Mouse (Mus musculus) embryonic facial prominence, embryonic 12.5 days (tissue): ENCODE measurements around the gene Ldlrap1. TPM values are rescaled to one million over a fixed set of nuclear protein-coding genes. Genes with fewer than 3 reads are reported as not detected.
A peak's percentile ranks its signal among the peaks of the same experiment; 100 is the strongest.

Source experiments
- ATAC-seq: fragments of 200-750 bp; cut with Nextera tagmentation; 2 replicates; pipeline ENCODE4 v1.8.0; 2017; ENCODE audit not compliant: insufficient number of reproducible peaks, insufficient read depth, low FRiP score, low TSS enrichment
- H3K27ac ChIP-seq: fragments of 300-500 bp; sonication (generic); 2 replicates; pipeline ENCODE4 v1.5.1; 2016; ENCODE audit warnings: mild to moderate bottlenecking
- H3K27me3 ChIP-seq: fragments of 300-500 bp; sonication (generic); 2 replicates; pipeline ENCODE4 v1.6.1; 2016; ENCODE audit warnings: mild to moderate bottlenecking, moderate library complexity
- H3K36me3 ChIP-seq: fragments of 300-500 bp; sonication (generic); 2 replicates; pipeline ENCODE4 v1.6.1; 2016; ENCODE audit warnings: mild to moderate bottlenecking
- H3K4me1 ChIP-seq: fragments of 300-500 bp; sonication (generic); 2 replicates; pipeline ENCODE4 v1.6.1; 2016
- H3K4me2 ChIP-seq: fragments of 300-500 bp; sonication (generic); replicated peaks from 2 replicates; pipeline ENCODE4 v1.6.1; 2016; ENCODE audit warnings: mild to moderate bottlenecking, moderate library complexity
- H3K4me3 ChIP-seq: fragments of 300-500 bp; sonication (generic); 2 replicates; pipeline ENCODE4 v1.5.1; 2016; ENCODE audit warnings: mild to moderate bottlenecking
- H3K9ac ChIP-seq: fragments of 300-500 bp; sonication (generic); 2 replicates; pipeline ENCODE4 v1.6.1; 2016; ENCODE audit warnings: mild to moderate bottlenecking, moderate library complexity
- H3K9me3 ChIP-seq: fragments of 300-500 bp; sonication (generic); 2 replicates; pipeline ENCODE4 v1.6.1; 2016; ENCODE audit warnings: mild to moderate bottlenecking, moderate library complexity
- WGBS: fragments of 180-500 bp; shearing (Covaris S2); methylation state at CpG from one replicate; pipeline ENCODE4 v1.1.7; 2016; 5-methylcytosine and 5-hydroxymethylcytosine counted together
- polyA plus RNA-seq: library from polyadenylated mRNA; unstranded; fragments of >200 nt; fragmentation: Nextera tagmentation; extraction: Ambion mirVana; gene quantifications from 2 replicates; pipeline ENCODE4 v1.2.1, GENCODE M21; 2016

Gene Ldlrap1
- polyA plus RNA-seq, 1 experiment from 2014 or later, result 21.8 TPM

- no peak overlapping the region for H3K9ac ChIP-seq
- ATAC-seq, result no peak
- H3K9me3 ChIP-seq, result no peaks in the 10 kb centered on the region
- peaks cover 26% of the 10 kb centered on the region for H3K4me1 ChIP-seq
- H3K36me3 ChIP-seq, result peaks cover 25% of the 10 kb centered on the region
- no peaks in the 10 kb centered on the region for H3K27me3 ChIP-seq
- no peak overlapping the region for H3K4me2 ChIP-seq
- no peak overlapping the region for H3K4me3 ChIP-seq
- H3K27ac ChIP-seq, result no peak overlapping the region
- WGBS, result 87% methylated on average over 16 of the region's 16 CpGs
Measured at GRCm38 (mm10) chr4:134745900-134746661, 21.7 kb downstream of the Ldlrap1 start.

GRCm38 (mm10) chr4:134743881-134744633, 23.8 kb downstream of the Ldlrap1 start:
- no peaks in the 10 kb centered on the region for H3K9me3 ChIP-seq
- H3K27me3 ChIP-seq, result no peaks in the 10 kb centered on the region
- no peak overlapping the region for H3K9ac ChIP-seq
- peak overlapping the region; percentile 18; the same call in 1 of the 2 replicates for H3K27ac ChIP-seq
- H3K4me3 ChIP-seq, result no peak overlapping the region
- ATAC-seq, result no peak
- H3K4me1 ChIP-seq, result peaks cover 11% of the 10 kb centered on the region
- H3K36me3 ChIP-seq, result peaks cover 25% of the 10 kb centered on the region
- no peak overlapping the region for H3K4me2 ChIP-seq
- 19% methylated on average over 16 of the region's 16 CpGs for WGBS

- H3K9me3 ChIP-seq, result no peaks in the 10 kb centered on the region
- H3K27ac ChIP-seq, result no peak overlapping the region
- H3K4me2 ChIP-seq, result no peak overlapping the region
- WGBS, result 86% methylated on average over 8 of the region's 8 CpGs
- no peak for ATAC-seq
- H3K36me3 ChIP-seq, result peaks cover 11% of the 10 kb centered on the region
- H3K9ac ChIP-seq, result no peak overlapping the region
- peaks cover 22% of the 10 kb centered on the region for H3K4me1 ChIP-seq
- H3K4me3 ChIP-seq, result no peak overlapping the region
- H3K27me3 ChIP-seq, result no peaks in the 10 kb centered on the region
Measured at GRCm38 (mm10) chr4:134741949-134742348, 25.9 kb downstream of the Ldlrap1 start.

- WGBS, result 88% methylated on average over 4 of the region's 4 CpGs
Measured at GRCm38 (mm10) chr4:134740186-134740585, 27.6 kb downstream of the Ldlrap1 start.

GRCm38 (mm10) chr4:134739530-134739929, 28.3 kb downstream of the Ldlrap1 start:
- no peak overlapping the region for H3K4me2 ChIP-seq
- no peaks in the 10 kb centered on the region for H3K9me3 ChIP-seq
- no peak overlapping the region for H3K27ac ChIP-seq
- H3K9ac ChIP-seq, result no peak overlapping the region
- no peaks in the 10 kb centered on the region for H3K27me3 ChIP-seq
- ATAC-seq, result no peak
- H3K4me1 ChIP-seq, result peaks cover 39% of the 10 kb centered on the region
- no peak overlapping the region for H3K4me3 ChIP-seq
- H3K36me3 ChIP-seq, result no peaks in the 10 kb centered on the region
- 94% methylated on average over 3 of the region's 3 CpGs for WGBS

More at GRCm38 (mm10) chr4:134740186-134740585, 27.6 kb downstream of the Ldlrap1 start:
- no peaks in the 10 kb centered on the region for H3K36me3 ChIP-seq
- H3K9ac ChIP-seq, result no peak overlapping the region
- ATAC-seq, result no peak
- no peaks in the 10 kb centered on the region for H3K27me3 ChIP-seq
- no peak overlapping the region for H3K4me3 ChIP-seq
- H3K4me1 ChIP-seq, result peaks cover 37% of the 10 kb centered on the region
- no peaks in the 10 kb centered on the region for H3K9me3 ChIP-seq
- H3K4me2 ChIP-seq, result no peak overlapping the region
- H3K27ac ChIP-seq, result no peak overlapping the region

- H3K4me2 ChIP-seq, result no peak overlapping the region
Measured at GRCm38 (mm10) chr4:134737365-134737910, 30.4 kb downstream of the Ldlrap1 start.

GRCm38 (mm10) chr4:134736147-134736546, 31.7 kb downstream of the Ldlrap1 start:
- ATAC-seq, result no peak
- Histone ChIP-seq H3K4me2 (no peak overlapping the region), H3K27ac (peak overlapping the region; percentile 30; the same call in 1 of the 2 replicates), H3K27me3 (no peaks in the 10 kb centered on the region), H3K9ac (no peak overlapping the region), H3K36me3 (no peaks in the 10 kb centered on the region), H3K4me1 (peaks cover 48% of the 10 kb centered on the region), H3K4me3 (no peak overlapping the region), H3K9me3 (no peaks in the 10 kb centered on the region)
- WGBS, result 43% methylated on average over 7 of the region's 7 CpGs

More at GRCm38 (mm10) chr4:134737365-134737910, 30.4 kb downstream of the Ldlrap1 start:
- H3K27me3 ChIP-seq, result no peaks in the 10 kb centered on the region
- WGBS, result 49% methylated on average over 14 of the region's 14 CpGs
- H3K4me3 ChIP-seq, result no peak overlapping the region
- no peak for ATAC-seq
- H3K9ac ChIP-seq, result no peak overlapping the region
- H3K36me3 ChIP-seq, result no peaks in the 10 kb centered on the region
- peaks cover 43% of the 10 kb centered on the region for H3K4me1 ChIP-seq
- H3K9me3 ChIP-seq, result no peaks in the 10 kb centered on the region
- no peak overlapping the region for H3K27ac ChIP-seq

- H3K36me3 ChIP-seq, result no peaks in the 10 kb centered on the region
- no peak overlapping the region for H3K4me3 ChIP-seq
- 50% methylated on average over 9 of the region's 9 CpGs for WGBS
- H3K4me2 ChIP-seq, result no peak overlapping the region
- no peak overlapping the region for H3K9ac ChIP-seq
- no peaks in the 10 kb centered on the region for H3K9me3 ChIP-seq
- peaks cover 59% of the 10 kb centered on the region for H3K4me1 ChIP-seq
- peak overlapping the region; percentile 77 for H3K27ac ChIP-seq
- ATAC-seq, result no peak
- H3K27me3 ChIP-seq, result no peaks in the 10 kb centered on the region
Measured at GRCm38 (mm10) chr4:134734629-134735081, 33.2 kb downstream of the Ldlrap1 start.

DNA sequence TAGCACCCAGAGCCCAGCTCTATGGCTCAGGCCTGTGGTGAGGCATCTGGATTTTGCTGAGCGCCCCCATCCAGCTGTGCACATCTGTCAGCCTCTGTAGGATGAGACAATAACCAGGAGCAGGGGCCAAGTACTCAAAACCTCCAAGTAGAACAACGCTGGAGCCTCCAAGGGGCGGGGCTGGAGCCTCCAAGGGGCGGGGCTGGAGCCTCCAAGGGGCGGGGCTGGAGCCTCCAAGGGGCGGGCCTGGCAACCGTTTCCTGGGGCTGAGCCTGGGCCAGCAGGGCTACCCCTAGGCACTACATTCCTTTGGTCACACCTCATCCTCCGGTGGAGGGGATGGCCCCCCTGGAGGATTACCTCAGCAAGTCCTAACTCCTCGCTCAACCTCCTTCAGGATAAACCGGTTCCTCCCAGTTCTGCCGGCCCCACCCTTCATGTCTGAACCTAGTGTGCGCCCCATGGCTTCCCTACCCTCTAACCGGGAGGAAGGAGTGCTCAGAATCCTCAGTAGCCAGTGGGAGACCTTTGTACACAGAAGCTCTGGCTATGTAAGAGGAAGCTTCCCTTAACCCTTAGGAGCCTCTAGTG, 33.7 kb downstream of the Ldlrap1 start:
- H3K27me3 ChIP-seq, result no peaks in the 10 kb centered on the region
- no peaks in the 10 kb centered on the region for H3K36me3 ChIP-seq
- 9% methylated on average over 13 of the region's 13 CpGs for WGBS
- peaks cover 59% of the 10 kb centered on the region for H3K4me1 ChIP-seq
- ATAC-seq, result peak; percentile 76
- no peaks in the 10 kb centered on the region for H3K9me3 ChIP-seq
- H3K27ac ChIP-seq, result peak overlapping the region; percentile 77
- 0 out of 2 replicates have a peak overlapping the region, but pooled peaks have one; percentile 9 for H3K4me2 ChIP-seq
- H3K4me3 ChIP-seq, result no peak overlapping the region
- no peak overlapping the region for H3K9ac ChIP-seq

DNA sequence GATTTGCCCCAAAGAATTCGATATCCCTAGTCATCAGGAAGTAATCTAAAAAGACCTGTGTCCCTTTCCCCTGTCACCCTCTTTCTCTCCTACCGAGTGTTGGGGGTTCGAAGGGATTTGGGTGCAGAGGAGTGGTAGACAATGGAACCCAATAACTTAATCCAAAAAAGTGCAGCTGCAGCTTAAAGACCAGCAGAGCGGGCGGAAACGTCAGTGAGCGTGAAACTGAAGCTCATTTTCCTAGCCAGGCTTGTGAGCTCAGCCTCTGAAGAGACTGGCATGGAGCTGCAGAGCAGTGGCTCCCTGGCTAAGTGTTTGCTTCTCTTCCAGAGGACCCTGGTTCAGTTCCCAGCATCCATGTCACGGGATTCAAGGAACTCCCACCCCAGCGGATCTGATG, 34.5 kb downstream of the Ldlrap1 start:
- H3K36me3 ChIP-seq, result no peaks in the 10 kb centered on the region
- ATAC-seq, result no peak
- H3K4me2 ChIP-seq, result no peak overlapping the region
- no peaks in the 10 kb centered on the region for H3K27me3 ChIP-seq
- peaks cover 59% of the 10 kb centered on the region for H3K4me1 ChIP-seq
- H3K4me3 ChIP-seq, result no peak overlapping the region
- H3K9ac ChIP-seq, result no peak overlapping the region
- H3K9me3 ChIP-seq, result no peaks in the 10 kb centered on the region
- no peak overlapping the region for H3K27ac ChIP-seq
- 51% methylated on average over 9 of the region's 9 CpGs for WGBS

DNA sequence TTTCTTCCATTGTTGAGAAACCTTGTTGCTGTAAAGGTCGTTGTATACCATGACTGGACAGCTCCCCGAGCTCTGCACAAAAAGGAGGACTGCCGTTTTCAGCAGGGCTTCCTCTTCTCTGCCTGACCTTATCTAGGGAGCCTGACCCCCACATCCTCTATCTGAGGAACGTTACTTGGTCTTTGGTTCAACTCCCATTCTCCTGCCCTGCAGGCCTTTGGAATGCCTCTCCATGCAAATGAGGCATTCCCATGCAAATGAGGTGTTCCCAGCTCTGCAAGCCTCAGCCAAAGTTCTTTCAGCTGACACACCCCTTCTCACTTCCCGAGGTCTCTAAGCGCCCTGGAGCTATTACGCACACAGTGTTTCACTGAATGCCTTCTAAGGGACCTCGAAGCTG, 37.7 kb downstream of the Ldlrap1 start:
- Histone ChIP-seq H3K4me3 (no peak overlapping the region), H3K27ac (no peak overlapping the region), H3K4me1 (peaks cover 33% of the 10 kb centered on the region), H3K27me3 (no peaks in the 10 kb centered on the region), H3K4me2 (no peak overlapping the region), H3K36me3 (no peaks in the 10 kb centered on the region), H3K9ac (no peak overlapping the region), H3K9me3 (no peaks in the 10 kb centered on the region)
- ATAC-seq, result no peak
- 7% methylated on average over 8 of the region's 8 CpGs for WGBS
